Comparison of ENCODE assay signal across 7 mouse cellular contexts in the genomic region with DNA sequence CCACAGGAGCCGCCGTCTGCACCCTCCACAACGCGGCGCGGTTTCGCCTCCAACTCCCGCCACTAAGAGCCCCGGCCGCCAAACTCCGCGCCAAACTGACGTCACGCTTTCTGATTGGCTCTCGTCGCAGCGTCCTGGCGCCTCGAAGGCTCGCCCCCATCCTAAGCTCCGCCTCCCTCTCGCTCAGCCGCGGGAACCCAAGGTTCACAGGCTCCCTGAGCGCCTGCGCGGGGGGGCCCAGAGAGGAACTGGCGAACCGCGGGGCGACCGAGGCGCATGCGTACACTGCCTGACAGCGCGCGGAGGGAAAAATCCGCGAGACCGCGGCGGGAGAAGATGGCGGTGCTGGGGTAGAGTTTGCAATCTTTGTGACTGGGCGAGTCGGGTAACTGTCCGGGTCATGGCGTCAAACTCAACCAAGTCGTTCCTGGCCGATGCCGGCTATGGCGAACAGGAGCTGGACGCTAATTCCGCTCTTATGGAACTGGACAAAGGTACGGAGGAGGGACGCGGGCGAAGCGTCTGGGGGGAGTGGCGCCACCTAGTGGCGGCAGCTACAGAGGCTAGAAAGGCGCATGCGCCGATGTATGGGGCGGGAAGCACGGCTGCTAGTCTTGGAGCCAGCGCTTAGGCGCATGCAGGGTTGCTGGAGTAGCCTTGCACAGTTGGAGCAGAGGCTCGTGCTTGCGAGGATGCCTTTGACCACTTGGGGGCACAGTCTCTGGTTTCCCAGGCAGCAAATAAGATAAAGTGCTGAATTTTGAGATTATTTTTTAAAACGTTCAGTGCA. TPM values are rescaled to one million over a fixed set of nuclear protein-coding genes. Genes with fewer than 3 reads are reported as not detected.
DNase-seq lines count a peak whose midpoint lies in the region; ATAC-seq lines count a peak whose summit lies in the region.

Gene Dtl (minus strand): TSS at position 87 of the 790 bp plus-strand sequence.
Gene Ints7 (plus strand): TSS at position 179 of the 790 bp plus-strand sequence.

- DNase-seq in adrenal gland, postnatal 25 days: peak; percentile 100
- DNase-seq in heart, adult 11 months: peak; percentile 100
- DNase-seq in kidney, adult 18-20 months: peak; percentile 99
- DNase-seq in limb, embryonic 11.5 days (ENCODE audit: low spot score): peak; percentile 99
- DNase-seq in midbrain, embryonic 14.5 days: peak; percentile 100
- peak; percentile 98 to 99 for DNase-seq in spleen, adult 18-20 months

- H3K27ac ChIP-seq in embryonic facial prominence, embryonic 12.5 days: peak within 1 kb of the TSS; percentile 95
- H3K27ac ChIP-seq in limb, embryonic 11.5 days (replicated peaks; ENCODE audit: low read depth, low read length): peak within 1 kb of the TSS; percentile 88
- H3K27ac ChIP-seq in midbrain, embryonic 14.5 days (replicated peaks; ENCODE audit: low read depth, low read length): peak within 1 kb of the TSS; percentile 93

- peak within 1 kb of the TSS; percentile 85 for H3K9ac ChIP-seq in embryonic facial prominence, embryonic 12.5 days
- peak within 1 kb of the TSS; percentile 91 for H3K9ac ChIP-seq in limb, embryonic 11.5 days (ENCODE audit: low read length)
- peak within 1 kb of the TSS; percentile 54 for H3K9ac ChIP-seq in midbrain, embryonic 14.5 days (replicated peaks; ENCODE audit: low read length)

- no peaks in the 10 kb centered on the region for H3K27me3 ChIP-seq in embryonic facial prominence, embryonic 12.5 days
- H3K27me3 ChIP-seq in limb, embryonic 11.5 days (ENCODE audit: control insufficient read depth, insufficient read depth, low read length): no peaks in the 10 kb centered on the region
- H3K27me3 ChIP-seq in midbrain, embryonic 14.5 days (ENCODE audit: control insufficient read depth, insufficient read depth, low read length): no peaks in the 10 kb centered on the region

- H3K4me1 ChIP-seq in embryonic facial prominence, embryonic 12.5 days: peaks cover 28% of the 10 kb centered on the region
- peaks cover 8% of the 10 kb centered on the region for H3K4me1 ChIP-seq in limb, embryonic 11.5 days (ENCODE audit: control insufficient read depth, insufficient read depth, low read length)
- peaks cover 18% of the 10 kb centered on the region for H3K4me1 ChIP-seq in midbrain, embryonic 14.5 days (ENCODE audit: control insufficient read depth, insufficient read depth, low read length)

- under 1% methylated on average over 70 of the region's 70 CpGs for WGBS in embryonic facial prominence, embryonic 12.5 days
- under 1% methylated on average over 70 of the region's 70 CpGs for WGBS in limb, embryonic 11.5 days
- under 1% methylated on average over 70 of the region's 70 CpGs for WGBS in midbrain, embryonic 14.5 days

- peak within 1 kb of the TSS; percentile 80 for H3K4me2 ChIP-seq in embryonic facial prominence, embryonic 12.5 days (replicated peaks)
- peak within 1 kb of the TSS; percentile 80 for H3K4me2 ChIP-seq in limb, embryonic 11.5 days (ENCODE audit: low read depth, severe bottlenecking)
- H3K4me2 ChIP-seq in midbrain, embryonic 14.5 days (ENCODE audit: low read length): peak within 1 kb of the TSS; percentile 91

- 0 out of 2 replicates have a peak, but pooled peaks cover 2% of the 10 kb centered on the region for H3K9me3 ChIP-seq in embryonic facial prominence, embryonic 12.5 days
- no peaks in the 10 kb centered on the region; the same call in 1 of the 2 replicates for H3K9me3 ChIP-seq in limb, embryonic 11.5 days (ENCODE audit: control insufficient read depth, low read length)
- no peaks in the 10 kb centered on the region for H3K9me3 ChIP-seq in midbrain, embryonic 14.5 days (ENCODE audit: control insufficient read depth, low read length)

- ATAC-seq in embryonic facial prominence, embryonic 12.5 days (ENCODE audit: insufficient number of reproducible peaks, insufficient read depth, low FRiP score, low TSS enrichment): peak; percentile 99
- ATAC-seq in limb, embryonic 11.5 days (ENCODE audit: insufficient number of reproducible peaks, low FRiP score, low TSS enrichment, low read depth): peak; percentile 99
- ATAC-seq in midbrain, embryonic 14.5 days (ENCODE audit: low FRiP score, low TSS enrichment): peak; percentile 99

- peak within 1 kb of the TSS; percentile 83 for H3K4me3 ChIP-seq in embryonic facial prominence, embryonic 12.5 days
- peak within 1 kb of the TSS; percentile 89 for H3K4me3 ChIP-seq in limb, embryonic 11.5 days (ENCODE audit: low read depth, low read length)
- H3K4me3 ChIP-seq in midbrain, embryonic 14.5 days (replicated peaks; ENCODE audit: low read depth, low read length): peak within 1 kb of the TSS; percentile 72

- peaks cover 9% of the 10 kb centered on the region for H3K36me3 ChIP-seq in embryonic facial prominence, embryonic 12.5 days
- H3K36me3 ChIP-seq in limb, embryonic 11.5 days (ENCODE audit: control insufficient read depth, insufficient read depth, low read length): peaks cover 3% of the 10 kb centered on the region; the same call in 1 of the 2 replicates
- H3K36me3 ChIP-seq in midbrain, embryonic 14.5 days (ENCODE audit: control insufficient read depth, insufficient read depth, low read length): no peaks in the 10 kb centered on the region

RNA-seq across cellular contexts. Expression of gene Dtl, which starts in this region (rescaled TPM):
- total RNA-seq in adrenal gland, postnatal 25 days (2021): 4.6 and 5.3 TPM in 2 replicates
- polyA plus RNA-seq in embryonic facial prominence, embryonic 12.5 days (2016; fragmentation: Nextera tagmentation; extraction: Ambion mirVana): 75.6 and 78.7 TPM in 2 replicates
- 84.2 and 92.2 TPM in 2 replicates for polyA plus RNA-seq in limb, embryonic 11.5 days (2014; fragmentation: Nextera tagmentation; extraction: Ambion mirVana)
- polyA plus RNA-seq in midbrain, embryonic 14.5 days (2014; fragmentation: Nextera tagmentation; extraction: Ambion mirVana): 4.8 and 10.4 TPM in 2 replicates

RNA-seq across cellular contexts. Expression of gene Ints7, which starts in this region (rescaled TPM):
- total RNA-seq in adrenal gland, postnatal 25 days (2021): 28.3 and 43.2 TPM in 2 replicates
- polyA plus RNA-seq in embryonic facial prominence, embryonic 12.5 days (2016; fragmentation: Nextera tagmentation; extraction: Ambion mirVana): 75.2 and 75.4 TPM in 2 replicates
- polyA plus RNA-seq in limb, embryonic 11.5 days (2014; fragmentation: Nextera tagmentation; extraction: Ambion mirVana): 63.0 and 76.0 TPM in 2 replicates
- polyA plus RNA-seq in midbrain, embryonic 14.5 days (2014; fragmentation: Nextera tagmentation; extraction: Ambion mirVana): 32.0 and 43.6 TPM in 2 replicates

Comparison
In these comparisons a context has a peak if more than half of its experiments do, and no peak if none do; other contexts are left out.
1. Peak in every context shown above with its lines: DNase-seq, ATAC-seq, H3K4me3 ChIP-seq and H3K27ac ChIP-seq.